Mouse (Mus musculus): ENCODE measurements around the gene Aldh1a1. TPM values are rescaled to one million over a fixed set of nuclear protein-coding genes. Genes with fewer than 3 reads are reported as not detected.

The Aldh1a1 gene
- polyA plus RNA-seq, 1 experiment from 2014 or later = 0.11 TPM

GRCm38 (mm10) chr19:20558544-20558943 lies 66.0 kb downstream of the Aldh1a1 start:
- H3K4me2 ChIP-seq (replicated peaks) = no peak overlapping the region
- H3K9me3 ChIP-seq = no peaks in the 10 kb centered on the region
- H3K4me3 ChIP-seq = no peak overlapping the region
- no peaks in the 10 kb centered on the region for H3K27me3 ChIP-seq (replicated peaks)
- ATAC-seq (ENCODE audit: low FRiP score, low read depth) = no peak
- no peak overlapping the region for H3K27ac ChIP-seq
- no peaks in the 10 kb centered on the region for H3K4me1 ChIP-seq
- H3K9ac ChIP-seq = no peak overlapping the region
- H3K36me3 ChIP-seq = no peaks in the 10 kb centered on the region

- 88% methylated on average over 3 of the region's 3 CpGs for WGBS
- Histone ChIP-seq H3K27ac (no peak overlapping the region), H3K4me3 (no peak overlapping the region), H3K9ac (no peak overlapping the region), H3K9me3 (no peaks in the 10 kb centered on the region), H3K4me1 (no peaks in the 10 kb centered on the region), H3K27me3 (replicated peaks) (no peaks in the 10 kb centered on the region), H3K4me2 (replicated peaks) (no peak overlapping the region), H3K36me3 (no peaks in the 10 kb centered on the region)
- no peak for ATAC-seq (ENCODE audit: low FRiP score, low read depth)
These were observed 66.4 kb downstream of the Aldh1a1 start for GRCm38 (mm10) chr19:20558952-20559351.

- WGBS = 84% methylated on average over 2 of the region's 2 CpGs
- Histone ChIP-seq H3K4me2 (replicated peaks) (no peak overlapping the region), H3K4me3 (no peak overlapping the region), H3K9ac (no peak overlapping the region), H3K36me3 (no peaks in the 10 kb centered on the region), H3K27ac (no peak overlapping the region), H3K9me3 (no peaks in the 10 kb centered on the region), H3K27me3 (replicated peaks) (no peaks in the 10 kb centered on the region), H3K4me1 (no peaks in the 10 kb centered on the region)
- no peak for ATAC-seq (ENCODE audit: low FRiP score, low read depth)
These were observed 67.4 kb downstream of the Aldh1a1 start for GRCm38 (mm10) chr19:20559952-20560351.

- Histone ChIP-seq H3K4me1 (no peaks in the 10 kb centered on the region), H3K9ac (no peak overlapping the region), H3K4me3 (no peak overlapping the region), H3K9me3 (no peaks in the 10 kb centered on the region), H3K27ac (no peak overlapping the region), H3K4me2 (replicated peaks) (no peak overlapping the region), H3K36me3 (no peaks in the 10 kb centered on the region), H3K27me3 (replicated peaks) (no peaks in the 10 kb centered on the region)
- no peak for ATAC-seq (ENCODE audit: low FRiP score, low read depth)
These were observed 69.9 kb downstream of the Aldh1a1 start for GRCm38 (mm10) chr19:20562396-20562795.

GRCm38 (mm10) chr19:20566294-20566693 lies 73.8 kb downstream of the Aldh1a1 start:
- Histone ChIP-seq H3K4me3 (no peak overlapping the region), H3K36me3 (no peaks in the 10 kb centered on the region), H3K27me3 (replicated peaks) (no peaks in the 10 kb centered on the region), H3K9ac (no peak overlapping the region), H3K4me2 (replicated peaks) (no peak overlapping the region), H3K27ac (no peak overlapping the region), H3K9me3 (no peaks in the 10 kb centered on the region), H3K4me1 (no peaks in the 10 kb centered on the region)
- 81% methylated on average over 4 of the region's 4 CpGs for WGBS
- no peak for ATAC-seq (ENCODE audit: low FRiP score, low read depth)

GRCm38 (mm10) chr19:20567039-20567438 lies 74.5 kb downstream of the Aldh1a1 start:
- no peak overlapping the region for H3K4me3 ChIP-seq
- no peaks in the 10 kb centered on the region for H3K9me3 ChIP-seq
- no peak overlapping the region for H3K4me2 ChIP-seq (replicated peaks)
- no peaks in the 10 kb centered on the region for H3K4me1 ChIP-seq
- no peak overlapping the region for H3K27ac ChIP-seq
- H3K9ac ChIP-seq = no peak overlapping the region
- ATAC-seq (ENCODE audit: low FRiP score, low read depth) = no peak
- no peaks in the 10 kb centered on the region for H3K36me3 ChIP-seq
- 92% methylated on average over 2 of the region's 2 CpGs for WGBS
- no peaks in the 10 kb centered on the region for H3K27me3 ChIP-seq (replicated peaks)

- H3K4me2 ChIP-seq (replicated peaks) = no peak overlapping the region
- no peak for ATAC-seq (ENCODE audit: low FRiP score, low read depth)
- H3K9ac ChIP-seq = no peak overlapping the region
- no peak overlapping the region for H3K27ac ChIP-seq
- no peak overlapping the region for H3K4me3 ChIP-seq
- no peaks in the 10 kb centered on the region for H3K4me1 ChIP-seq
- 85% methylated on average over 3 of the region's 3 CpGs for WGBS
- no peaks in the 10 kb centered on the region for H3K9me3 ChIP-seq
- H3K27me3 ChIP-seq (replicated peaks) = no peaks in the 10 kb centered on the region
- no peaks in the 10 kb centered on the region for H3K36me3 ChIP-seq
These were observed 84.5 kb downstream of the Aldh1a1 start for GRCm38 (mm10) chr19:20576984-20577383.

- Histone ChIP-seq H3K4me1 (no peaks in the 10 kb centered on the region), H3K36me3 (no peaks in the 10 kb centered on the region), H3K9ac (no peak overlapping the region), H3K4me2 (replicated peaks) (no peak overlapping the region), H3K4me3 (no peak overlapping the region), H3K27ac (no peak overlapping the region), H3K27me3 (replicated peaks) (no peaks in the 10 kb centered on the region), H3K9me3 (no peaks in the 10 kb centered on the region)
- WGBS = 88% methylated on average over 5 of the region's 5 CpGs
- no peak for ATAC-seq (ENCODE audit: low FRiP score, low read depth)
These were observed 84.9 kb downstream of the Aldh1a1 start for GRCm38 (mm10) chr19:20577429-20577828.

GRCm38 (mm10) chr19:20599951-20600350 lies 107.4 kb downstream of the Aldh1a1 start:
- H3K9me3 ChIP-seq = no peaks in the 10 kb centered on the region
- no peaks in the 10 kb centered on the region for H3K27me3 ChIP-seq (replicated peaks)
- no peak overlapping the region for H3K9ac ChIP-seq
- no peak for ATAC-seq (ENCODE audit: low FRiP score, low read depth)
- H3K4me3 ChIP-seq = no peak overlapping the region
- no peaks in the 10 kb centered on the region for H3K36me3 ChIP-seq
- no peak overlapping the region for H3K4me2 ChIP-seq (replicated peaks)
- H3K4me1 ChIP-seq = no peaks in the 10 kb centered on the region
- no peak overlapping the region for H3K27ac ChIP-seq

GRCm38 (mm10) chr19:20601739-20602138 lies 109.2 kb downstream of the Aldh1a1 start:
- no peak overlapping the region for H3K27ac ChIP-seq
- no peak overlapping the region for H3K9ac ChIP-seq
- no peak for ATAC-seq (ENCODE audit: low FRiP score, low read depth)
- H3K9me3 ChIP-seq = no peaks in the 10 kb centered on the region
- 65% methylated on average over 3 of the region's 3 CpGs for WGBS
- no peak overlapping the region for H3K4me2 ChIP-seq (replicated peaks)
- H3K4me3 ChIP-seq = no peak overlapping the region
- H3K27me3 ChIP-seq (replicated peaks) = no peaks in the 10 kb centered on the region
- no peaks in the 10 kb centered on the region for H3K4me1 ChIP-seq
- no peaks in the 10 kb centered on the region for H3K36me3 ChIP-seq

GRCm38 (mm10) chr19:20603212-20603611 lies 110.7 kb downstream of the Aldh1a1 start:
- no peak overlapping the region for H3K4me2 ChIP-seq (replicated peaks)
- 82% methylated on average over 1 of the region's 1 CpGs for WGBS
- no peak overlapping the region for H3K27ac ChIP-seq
- ATAC-seq (ENCODE audit: low FRiP score, low read depth) = no peak
- no peaks in the 10 kb centered on the region for H3K9me3 ChIP-seq
- no peaks in the 10 kb centered on the region for H3K4me1 ChIP-seq
- H3K27me3 ChIP-seq (replicated peaks) = no peaks in the 10 kb centered on the region
- H3K4me3 ChIP-seq = no peak overlapping the region
- H3K9ac ChIP-seq = no peak overlapping the region
- no peaks in the 10 kb centered on the region for H3K36me3 ChIP-seq

GRCm38 (mm10) chr19:20603866-20604265 lies 111.4 kb downstream of the Aldh1a1 start:
- Histone ChIP-seq H3K4me1 (no peaks in the 10 kb centered on the region), H3K27me3 (replicated peaks) (no peaks in the 10 kb centered on the region), H3K9me3 (no peaks in the 10 kb centered on the region), H3K36me3 (no peaks in the 10 kb centered on the region), H3K4me3 (no peak overlapping the region), H3K27ac (no peak overlapping the region), H3K4me2 (replicated peaks) (no peak overlapping the region), H3K9ac (no peak overlapping the region)
- WGBS = 92% methylated on average over 2 of the region's 2 CpGs
- no peak for ATAC-seq (ENCODE audit: low FRiP score, low read depth)

GRCm38 (mm10) chr19:20614252-20614930 lies 121.9 kb downstream of the Aldh1a1 start:
- Histone ChIP-seq H3K9me3 (no peaks in the 10 kb centered on the region), H3K4me1 (no peaks in the 10 kb centered on the region), H3K4me2 (replicated peaks) (no peak overlapping the region), H3K27ac (no peak overlapping the region), H3K36me3 (no peaks in the 10 kb centered on the region), H3K27me3 (replicated peaks) (no peaks in the 10 kb centered on the region), H3K9ac (no peak overlapping the region), H3K4me3 (no peak overlapping the region)
- no peak for ATAC-seq (ENCODE audit: low FRiP score, low read depth)
- WGBS = 77% methylated on average over 3 of the region's 3 CpGs
